Mouse (Mus musculus): ENCODE data around the gene Zfp791. TPM values are rescaled to one million over a fixed set of nuclear protein-coding genes. Genes with fewer than 3 reads are reported as not detected.
A peak's percentile ranks its signal among the peaks of the same experiment; 100 is the strongest.

Zfp791 gene
- total and polyA plus RNA-seq, 3 experiments: 0.03 TPM; not detected in 2

- H3K9ac ChIP-seq (ENCODE audit: control insufficient read depth, low read depth, low read length, poor library complexity, severe bottlenecking): no peak within 1 kb of the TSS
- no peak within 1 kb of the TSS for H3K4me3 ChIP-seq (ENCODE audit: control insufficient read depth in 1 of 2, insufficient read depth in 1 of 2, low read depth in 2 of 2, low read length in 2 of 2)
- H3K36me3 ChIP-seq (ENCODE audit: control insufficient read depth in 1 of 2, insufficient read depth in 2 of 2, low read length in 2 of 2): no peaks in the 10 kb centered on the region
- no peak for TF ChIP-seq NELFE (IDR thresholded peaks at IDR 0.05; ENCODE audit: low read depth, low read length)
- no peak for TF ChIP-seq EP300 (IDR thresholded peaks at IDR 0.05; ENCODE audit: low read depth in 1 of 2, low read length in 2 of 2)
- no peak for TF ChIP-seq UBTF (IDR thresholded peaks at IDR 0.05; ENCODE audit: borderline replicate concordance, insufficient read depth, low read depth, low read length)
- TF ChIP-seq CHD1 (IDR thresholded peaks at IDR 0.05; ENCODE audit: low read depth, low read length): no peak
- no peak for TF ChIP-seq ZKSCAN1 (IDR thresholded peaks at IDR 0.05; ENCODE audit: low read depth, low read length)
- TF ChIP-seq GABPA (IDR thresholded peaks at IDR 0.05; ENCODE audit: low read depth, low read length): no peak
- no peak for TF ChIP-seq MAFK (IDR thresholded peaks at IDR 0.05; ENCODE audit: borderline replicate concordance, low read depth, low read length)
- no peak for TF ChIP-seq CHD2 (IDR thresholded peaks at IDR 0.05; ENCODE audit: low read length)
- no peak for TF ChIP-seq SIN3A (IDR thresholded peaks at IDR 0.05; ENCODE audit: low read length)
- no peak for TF ChIP-seq ZC3H11A (IDR thresholded peaks at IDR 0.05; ENCODE audit: low read depth, low read length)
- TF ChIP-seq USF1 (IDR thresholded peaks at IDR 0.05; ENCODE audit: low read depth, low read length): no peak
- no peak for TF ChIP-seq MYB (IDR thresholded peaks at IDR 0.05; ENCODE audit: low read depth, low read length)
- no peak for TF ChIP-seq ELF1 (IDR thresholded peaks at IDR 0.05; ENCODE audit: low read depth, low read length)
- no peak for TF ChIP-seq ZNF384 (IDR thresholded peaks at IDR 0.05; ENCODE audit: low read depth, low read length)
- H3K9me3 ChIP-seq (replicated peaks; ENCODE audit: insufficient read depth, low read length): no peaks in the 10 kb centered on the region
- no peaks in the 10 kb centered on the region for H3K79me2 ChIP-seq (ENCODE audit: control insufficient read depth, insufficient read depth, low read length, poor library complexity)
- DNase-seq (ENCODE audit: low read depth, low spot score): no peak
- no peaks in the 10 kb centered on the region for H3K27me3 ChIP-seq (ENCODE audit: control insufficient read depth in 1 of 2, insufficient read depth in 2 of 2, low read length in 2 of 2)
- no peak within 1 kb of the TSS for H3K27ac ChIP-seq (ENCODE audit: control insufficient read depth, low read depth, low read length)
- no peaks in the 10 kb centered on the region for H3K4me1 ChIP-seq (ENCODE audit: control insufficient read depth in 1 of 2, insufficient read depth in 2 of 2, low read length in 2 of 2)
Observed at GRCm38 (mm10) chr8:85151624-85152023, 28.7 kb upstream of the Zfp791 start, which contains the start of gene Cks1brt. TSS of gene Cks1brt (plus strand) at chr8:85151924.

- Histone ChIP-seq H3K9ac (ENCODE audit: control insufficient read depth, low read depth, low read length, poor library complexity, severe bottlenecking) (no peak overlapping the region), H3K4me1 (ENCODE audit: control insufficient read depth in 1 of 2, insufficient read depth in 2 of 2, low read length in 2 of 2) (peaks cover 2 to 4% of the 10 kb centered on the region in 2 experiments; a peak in 2 of 4 replicates), H3K79me2 (ENCODE audit: control insufficient read depth, insufficient read depth, low read length, poor library complexity) (no peaks in the 10 kb centered on the region), H3K27me3 (ENCODE audit: control insufficient read depth in 1 of 2, insufficient read depth in 2 of 2, low read length in 2 of 2) (no peaks in the 10 kb centered on the region), H3K4me3 (ENCODE audit: control insufficient read depth in 1 of 2, insufficient read depth in 1 of 2, low read depth in 2 of 2, low read length in 2 of 2) (no peak overlapping the region), H3K9me3 (replicated peaks; ENCODE audit: insufficient read depth, low read length) (no peaks in the 10 kb centered on the region; the same call in 1 of the 2 replicates), H3K36me3 (ENCODE audit: control insufficient read depth in 1 of 2, insufficient read depth in 2 of 2, low read length in 2 of 2) (peaks cover 0 to 7% of the 10 kb centered on the region in 2 experiments; a peak in 2 of 4 replicates), H3K27ac (ENCODE audit: control insufficient read depth, low read depth, low read length) (peak overlapping the region; percentile 90)
- DNase-seq (ENCODE audit: low read depth, low spot score): peak; percentile 98
- TF ChIP-seq TBP (IDR thresholded peaks at IDR 0.05; ENCODE audit: low read depth, low read length): 0 out of 2 replicates have a peak, but pooled peaks have one; percentile 20
- no peak for TF ChIP-seq NELFE (IDR thresholded peaks at IDR 0.05; ENCODE audit: low read depth, low read length)
- TF ChIP-seq MYB (IDR thresholded peaks at IDR 0.05; ENCODE audit: low read depth, low read length): no peak; the same call in 1 of the 2 replicates
- TF ChIP-seq EP300 (IDR thresholded peaks at IDR 0.05; ENCODE audit: low read depth in 1 of 2, low read length in 2 of 2): peak; percentile 92 to 98
- TF ChIP-seq RCOR1 (IDR thresholded peaks at IDR 0.05; ENCODE audit: low read depth, low read length): peak; percentile 79; the same call in 1 of the 2 replicates
- no peak for TF ChIP-seq SMC3 (IDR thresholded peaks at IDR 0.05; ENCODE audit: low read depth, low read length)
- TF ChIP-seq TCF12 (IDR thresholded peaks at IDR 0.05; ENCODE audit: low read depth, low read length): peak; percentile 91
- no peak for TF ChIP-seq MXI1 (IDR thresholded peaks at IDR 0.05; ENCODE audit: low read depth, low read length)
- no peak for TF ChIP-seq USF1 (IDR thresholded peaks at IDR 0.05; ENCODE audit: low read depth, low read length)
- TF ChIP-seq MAFK (IDR thresholded peaks at IDR 0.05; ENCODE audit: borderline replicate concordance, low read depth, low read length): peak; percentile 85
- TF ChIP-seq CHD1 (IDR thresholded peaks at IDR 0.05; ENCODE audit: low read depth, low read length): no peak
- TF ChIP-seq MAZ (IDR thresholded peaks at IDR 0.05; ENCODE audit: low read depth, low read length): no peak
- no peak for TF ChIP-seq ZKSCAN1 (IDR thresholded peaks at IDR 0.05; ENCODE audit: low read depth, low read length)
- TF ChIP-seq HCFC1 (IDR thresholded peaks at IDR 0.05; ENCODE audit: low read depth, low read length): no peak
- no peak for TF ChIP-seq ZC3H11A (IDR thresholded peaks at IDR 0.05; ENCODE audit: low read depth, low read length)
- TF ChIP-seq GABPA (IDR thresholded peaks at IDR 0.05; ENCODE audit: low read depth, low read length): no peak
- no peak for TF ChIP-seq POLR2A (IDR thresholded peaks at IDR 0.05; ENCODE audit: control insufficient read depth in 1 of 2, insufficient read depth in 1 of 2, low read depth in 1 of 2, low read length in 2 of 2, poor library complexity in 1 of 2)
- TF ChIP-seq SIN3A (IDR thresholded peaks at IDR 0.05; ENCODE audit: low read length): peak; percentile 59; the same call in 1 of the 2 replicates
- TF ChIP-seq ZMIZ1 (IDR thresholded peaks at IDR 0.05; ENCODE audit: low read depth, low read length): no peak
- no peak for TF ChIP-seq ELF1 (IDR thresholded peaks at IDR 0.05; ENCODE audit: low read depth, low read length)
- no peak; the same call in 1 of the 2 replicates for TF ChIP-seq RAD21 (IDR thresholded peaks at IDR 0.05; ENCODE audit: low read depth, low read length)
- TF ChIP-seq UBTF (IDR thresholded peaks at IDR 0.05; ENCODE audit: borderline replicate concordance, insufficient read depth, low read depth, low read length): no peak
- no peak for TF ChIP-seq KAT2A (conservative IDR thresholded peaks at IDR 0.05; ENCODE audit: low read depth, low read length)
- TF ChIP-seq ETS1 (IDR thresholded peaks at IDR 0.05; ENCODE audit: low read depth, low read length): peak; percentile 91
- TF ChIP-seq CHD2 (IDR thresholded peaks at IDR 0.05; ENCODE audit: low read length): no peak
- peak; percentile 91 for TF ChIP-seq GATA1 (IDR thresholded peaks at IDR 0.05; ENCODE audit: low read depth, low read length)
- TF ChIP-seq CTCF (IDR thresholded peaks at IDR 0.05 in 2 of 3, conservative IDR thresholded peaks at IDR 0.05 in 1 of 3; ENCODE audit: control insufficient read depth in 1 of 3, insufficient read depth in 1 of 3, low read depth in 2 of 3, low read length in 3 of 3, poor library complexity in 1 of 3, severe bottlenecking in 1 of 3): no peak
- TF ChIP-seq TAL1 (IDR thresholded peaks at IDR 0.05; ENCODE audit: low read length): peak; percentile 88
- no peak for TF ChIP-seq ZNF384 (IDR thresholded peaks at IDR 0.05; ENCODE audit: low read depth, low read length)
Observed at GRCm38 (mm10) chr8:85142516-85142915, 19.6 kb upstream of the Zfp791 start.

Measured in MEL (cell line).